Mouse (Mus musculus): ENCODE measurements at regions not wholly inside any gene's neighbourhood (a gene's known extent, or its start where the extent isn't known, plus 50 kb on each side); places are given as distances from the start of the nearest gene placed in this dataset.

- peak; percentile 74; the same call in 1 of the 2 replicates for ATAC-seq (ENCODE audit: low FRiP score)
- 27% methylated on average over 1 of the region's 1 CpGs for WGBS
These were observed 215.6 kb upstream of the Ins1 start for GRCm38 (mm10) chr19:52048378-52048978.

DNA sequence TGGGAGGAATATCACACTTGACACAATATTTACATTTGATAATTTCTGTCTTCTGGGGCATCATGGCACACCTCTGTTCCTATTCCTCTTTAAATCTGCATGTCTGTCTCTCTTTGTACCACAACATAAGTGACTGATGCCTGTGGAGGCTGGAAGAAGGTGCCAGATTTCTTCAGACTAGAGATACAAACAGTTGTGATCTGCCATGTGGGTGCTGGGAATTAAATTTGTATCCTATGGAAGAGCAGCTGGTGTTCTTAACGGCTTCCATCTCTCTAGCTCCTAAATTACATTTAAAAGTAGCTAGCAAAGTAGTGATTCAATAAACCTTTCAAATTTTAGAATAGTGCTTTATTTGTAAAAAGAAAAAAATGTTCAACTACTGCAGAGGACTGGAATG lies 195.3 kb upstream of the Ins1 start:
- Histone ChIP-seq H3K4me1 (replicated peaks; ENCODE audit: control insufficient read depth, insufficient read depth, low read length) (no peaks in the 10 kb centered on the region), H3K27me3 (ENCODE audit: control insufficient read depth, insufficient read depth, low read length) (no peaks in the 10 kb centered on the region), H3K4me3 (replicated peaks; ENCODE audit: low read length) (no peak overlapping the region), H3K27ac (no peak overlapping the region), H3K9ac (no peak overlapping the region), H3K36me3 (replicated peaks; ENCODE audit: control insufficient read depth, insufficient read depth) (no peaks in the 10 kb centered on the region), H3K9me3 (ENCODE audit: control insufficient read depth, low read length) (no peaks in the 10 kb centered on the region), H3K4me2 (replicated peaks) (no peak overlapping the region)
- WGBS: 80% methylated on average over 1 of the region's 1 CpGs
- ATAC-seq (ENCODE audit: low FRiP score): no peak
- peak; percentile 16 for DNase-seq (ENCODE audit: low spot score)

More at GRCm38 (mm10) chr19:52048378-52048978, 215.6 kb upstream of the Ins1 start:
- Histone ChIP-seq H3K9ac (no peak overlapping the region), H3K27me3 (ENCODE audit: control insufficient read depth, insufficient read depth, low read length) (no peaks in the 10 kb centered on the region), H3K36me3 (replicated peaks; ENCODE audit: control insufficient read depth, insufficient read depth) (no peaks in the 10 kb centered on the region), H3K4me2 (replicated peaks) (no peak overlapping the region), H3K27ac (no peak overlapping the region), H3K4me1 (replicated peaks; ENCODE audit: control insufficient read depth, insufficient read depth, low read length) (no peaks in the 10 kb centered on the region), H3K9me3 (ENCODE audit: control insufficient read depth, low read length) (peaks cover 4% of the 10 kb centered on the region; the same call in 1 of the 2 replicates), H3K4me3 (replicated peaks; ENCODE audit: low read length) (no peak overlapping the region)
- peak; percentile 52 for DNase-seq (ENCODE audit: low spot score)

GRCm38 (mm10) chr19:52069919-52070528 lies 194.1 kb upstream of the Ins1 start:
- no peak overlapping the region for H3K4me2 ChIP-seq (replicated peaks)
- WGBS: 64% methylated on average over 4 of the region's 4 CpGs
- H3K36me3 ChIP-seq (replicated peaks; ENCODE audit: control insufficient read depth, insufficient read depth): no peaks in the 10 kb centered on the region
- peak; percentile 20 for DNase-seq (ENCODE audit: low spot score)
- H3K9ac ChIP-seq: no peak overlapping the region
- H3K27ac ChIP-seq: no peak overlapping the region
- no peaks in the 10 kb centered on the region for H3K9me3 ChIP-seq (ENCODE audit: control insufficient read depth, low read length)
- no peak overlapping the region for H3K4me3 ChIP-seq (replicated peaks; ENCODE audit: low read length)
- no peak for ATAC-seq (ENCODE audit: low FRiP score)
- no peaks in the 10 kb centered on the region for H3K4me1 ChIP-seq (replicated peaks; ENCODE audit: control insufficient read depth, insufficient read depth, low read length)
- H3K27me3 ChIP-seq (ENCODE audit: control insufficient read depth, insufficient read depth, low read length): no peaks in the 10 kb centered on the region

GRCm38 (mm10) chr19:52071234-52071633 lies 192.9 kb upstream of the Ins1 start:
- H3K9ac ChIP-seq: no peak overlapping the region
- H3K27me3 ChIP-seq (ENCODE audit: control insufficient read depth, insufficient read depth, low read length): no peaks in the 10 kb centered on the region
- H3K9me3 ChIP-seq (ENCODE audit: control insufficient read depth, low read length): no peaks in the 10 kb centered on the region
- WGBS: 59% methylated on average over 5 of the region's 5 CpGs
- H3K36me3 ChIP-seq (replicated peaks; ENCODE audit: control insufficient read depth, insufficient read depth): no peaks in the 10 kb centered on the region
- no peak overlapping the region for H3K4me2 ChIP-seq (replicated peaks)
- H3K27ac ChIP-seq: no peak overlapping the region
- no peaks in the 10 kb centered on the region for H3K4me1 ChIP-seq (replicated peaks; ENCODE audit: control insufficient read depth, insufficient read depth, low read length)
- no peak for ATAC-seq (ENCODE audit: low FRiP score)
- DNase-seq (ENCODE audit: low spot score): peak; percentile 23
- H3K4me3 ChIP-seq (replicated peaks; ENCODE audit: low read length): no peak overlapping the region

DNA sequence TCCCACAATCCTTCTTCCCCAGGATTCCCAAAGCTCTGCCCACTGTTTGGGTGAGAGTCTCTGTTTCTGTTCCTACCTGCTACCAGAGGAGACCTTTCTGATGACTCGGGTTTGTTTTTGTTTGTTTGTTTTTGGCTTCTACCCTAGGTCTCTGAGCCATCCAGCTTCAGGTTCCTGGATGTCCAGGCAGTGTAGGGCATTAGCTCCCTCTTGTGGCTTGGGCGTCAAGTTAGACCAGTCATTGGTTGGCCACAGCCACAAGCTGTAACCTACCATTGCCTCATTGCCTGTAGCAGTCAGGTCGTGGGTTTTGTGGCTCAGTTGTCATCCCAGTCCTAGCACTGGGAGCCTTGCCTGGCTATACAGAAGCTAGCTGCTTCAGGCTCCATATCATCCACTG lies 185.1 kb upstream of the Ins1 start:
- Histone ChIP-seq H3K9me3 (ENCODE audit: control insufficient read depth, low read length) (no peaks in the 10 kb centered on the region), H3K27ac (no peak overlapping the region), H3K4me1 (replicated peaks; ENCODE audit: control insufficient read depth, insufficient read depth, low read length) (no peaks in the 10 kb centered on the region), H3K27me3 (ENCODE audit: control insufficient read depth, insufficient read depth, low read length) (no peaks in the 10 kb centered on the region), H3K36me3 (replicated peaks; ENCODE audit: control insufficient read depth, insufficient read depth) (no peaks in the 10 kb centered on the region), H3K4me2 (replicated peaks) (no peak overlapping the region), H3K9ac (no peak overlapping the region), H3K4me3 (replicated peaks; ENCODE audit: low read length) (no peak overlapping the region)
- DNase-seq (ENCODE audit: low spot score) (no peak), ATAC-seq (ENCODE audit: low FRiP score) (no peak)
- WGBS: 31% methylated on average over 3 of the region's 3 CpGs

DNA sequence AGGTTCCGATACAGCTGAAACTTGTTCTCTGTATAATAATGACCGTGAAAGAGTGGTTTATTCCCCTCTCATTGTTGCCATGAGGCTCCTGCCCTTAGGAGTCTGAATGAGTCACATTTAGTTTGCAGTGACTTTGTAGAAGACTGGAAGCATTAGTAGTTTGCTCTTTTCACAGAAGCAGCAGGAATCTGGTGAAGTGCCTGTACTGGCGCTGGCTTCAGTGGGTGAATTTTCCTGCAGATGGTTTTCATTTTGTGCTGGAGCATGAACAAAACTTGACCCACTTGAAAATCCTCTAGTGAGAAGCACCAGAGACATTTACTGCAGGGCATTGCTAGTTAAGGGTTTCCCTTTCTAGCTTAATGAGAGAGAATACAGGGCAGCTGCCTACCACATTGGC lies 151.7 kb upstream of the Ins1 start:
- H3K4me2 ChIP-seq (replicated peaks): no peak overlapping the region
- DNase-seq (ENCODE audit: low spot score): peak; percentile 33
- no peaks in the 10 kb centered on the region for H3K4me1 ChIP-seq (replicated peaks; ENCODE audit: control insufficient read depth, insufficient read depth, low read length)
- no peaks in the 10 kb centered on the region for H3K36me3 ChIP-seq (replicated peaks; ENCODE audit: control insufficient read depth, insufficient read depth)
- WGBS: 37% methylated on average over 3 of the region's 3 CpGs
- H3K27me3 ChIP-seq (ENCODE audit: control insufficient read depth, insufficient read depth, low read length): no peaks in the 10 kb centered on the region
- no peak overlapping the region for H3K4me3 ChIP-seq (replicated peaks; ENCODE audit: low read length)
- no peak overlapping the region for H3K9ac ChIP-seq
- peaks cover 4% of the 10 kb centered on the region; the same call in 1 of the 2 replicates for H3K9me3 ChIP-seq (ENCODE audit: control insufficient read depth, low read length)
- no peak overlapping the region for H3K27ac ChIP-seq
- no peak for ATAC-seq (ENCODE audit: low FRiP score)

Data from hindbrain, embryonic 14.5 days (tissue).